Mouse (Mus musculus): ENCODE measurements around the gene Olfr15.
"Not testable (repeated sequence)": the region's sequence is repeated elsewhere in the genome, so short reads cannot be mapped to it uniquely, and the experiment has no call there.

Gene Olfr15

GRCm38 (mm10) chr16:3830588-3831109 lies at the start of gene Olfr15:
Olfr15 (plus strand) TSS chr16:3830878.
- DNase-seq (ENCODE audit: low read depth), result peak; percentile 35

DNA sequence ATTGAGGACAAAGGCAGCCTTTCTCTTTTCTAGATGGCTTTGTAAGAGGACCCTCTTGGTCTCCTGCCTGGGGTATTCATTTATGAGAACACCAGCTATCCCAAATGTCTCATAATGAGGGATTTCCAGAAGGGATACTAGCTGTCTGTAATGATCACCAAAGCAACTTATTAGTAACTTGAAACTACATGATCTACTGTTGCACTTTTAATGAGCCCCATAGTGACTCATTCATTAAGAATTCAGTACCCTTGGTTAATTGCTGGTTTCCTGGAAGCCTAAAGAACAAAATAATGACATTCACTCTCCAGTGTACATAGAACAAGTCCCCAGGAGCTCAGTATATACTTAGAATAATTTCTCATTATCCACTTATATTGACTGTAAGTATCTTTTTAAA lies 49.4 kb upstream of the Olfr15 start:
- DNase-seq (ENCODE audit: low read depth), result no peak

- DNase-seq (ENCODE audit: low read depth), result no peak
Measured at GRCm38 (mm10) chr16:3788394-3788793, 42.3 kb upstream of the Olfr15 start.

- no peak for DNase-seq (ENCODE audit: low read depth)
Measured at GRCm38 (mm10) chr16:3808176-3808575, 22.5 kb upstream of the Olfr15 start.

DNA sequence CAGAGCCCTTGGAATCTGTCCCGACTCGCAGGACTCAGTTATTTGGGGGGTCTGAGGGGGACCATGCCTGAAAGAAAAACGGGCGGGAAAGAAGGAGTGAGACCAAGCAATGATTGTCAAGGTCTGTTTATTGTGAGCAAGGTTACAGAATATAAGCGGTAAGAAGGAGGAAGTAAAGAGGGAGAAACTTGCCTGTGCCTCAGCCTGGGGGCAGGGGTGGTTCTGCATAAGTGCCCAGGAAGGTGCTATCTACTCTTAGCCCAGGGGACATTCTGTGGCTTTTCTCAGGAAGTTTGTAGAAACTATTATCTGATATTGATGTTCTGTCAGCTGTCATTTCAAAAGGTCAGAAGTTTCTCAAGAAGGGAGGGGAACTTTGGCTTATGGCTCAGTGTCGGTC lies 16.0 kb upstream of the Olfr15 start:
- not testable (repeated sequence) for DNase-seq (ENCODE audit: low read depth)

DNA sequence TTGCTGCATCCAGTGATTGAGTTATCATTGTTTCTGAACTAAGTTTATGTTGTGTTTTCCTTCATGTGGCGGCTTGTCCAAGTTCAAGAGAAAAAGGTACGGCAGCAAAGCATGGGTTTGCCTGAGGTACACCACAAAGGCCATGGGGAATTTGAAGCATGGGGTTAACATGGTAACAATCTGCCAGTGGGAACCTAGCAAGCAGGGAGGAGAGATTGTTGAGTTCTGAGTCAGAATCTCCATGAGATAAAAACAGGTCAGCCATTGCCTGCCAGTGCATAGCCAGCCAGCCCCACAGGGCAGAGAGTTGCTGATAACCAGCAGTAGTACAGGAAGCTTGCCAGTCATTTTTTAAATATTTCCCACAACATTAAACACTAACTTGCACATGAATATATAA lies 10.5 kb upstream of the Olfr15 start:
- DNase-seq (ENCODE audit: low read depth), result no peak

GRCm38 (mm10) chr16:3828021-3828420 lies 2.7 kb upstream of the Olfr15 start:
- DNase-seq (ENCODE audit: low read depth), result no peak

GRCm38 (mm10) chr16:3829727-3830126 lies 951 bp upstream of the Olfr15 start:
- DNase-seq (ENCODE audit: low read depth), result peak; percentile 26

GRCm38 (mm10) chr16:3835461-3835860 lies 4.8 kb downstream of the Olfr15 start:
- DNase-seq (ENCODE audit: low read depth), result no peak

- peak; percentile 64 for DNase-seq (ENCODE audit: low read depth)
Measured at GRCm38 (mm10) chr16:3839157-3839885, 8.6 kb downstream of the Olfr15 start.

GRCm38 (mm10) chr16:3842989-3843388 lies 12.3 kb downstream of the Olfr15 start:
- no peak for DNase-seq (ENCODE audit: low read depth)

DNA sequence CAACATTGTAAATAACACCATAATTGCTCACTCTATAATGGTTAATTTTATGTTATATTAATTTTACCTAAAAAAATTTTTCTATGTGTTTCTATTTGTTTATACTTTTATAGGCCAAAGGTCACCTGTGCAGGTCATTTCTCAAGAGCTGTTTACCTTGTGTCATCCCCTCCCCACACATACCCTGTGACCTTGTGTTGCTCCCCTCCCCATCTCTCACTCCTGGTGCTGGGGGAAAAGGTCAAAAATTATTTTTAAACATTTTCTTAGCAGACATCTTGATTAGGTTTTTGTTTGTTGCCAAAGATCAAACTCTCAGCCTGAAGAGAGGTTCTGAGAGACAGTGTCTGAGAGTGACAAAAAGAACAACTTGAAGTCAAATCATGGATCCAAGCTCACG lies 13.1 kb downstream of the Olfr15 start:
- DNase-seq (ENCODE audit: low read depth), result no peak

- DNase-seq (ENCODE audit: low read depth), result peak; percentile 97
Measured at GRCm38 (mm10) chr16:3846711-3847518, 16.2 kb downstream of the Olfr15 start, which contains the start of gene Zfp174. Zfp174 (plus strand) TSS chr16:3847268.

GRCm38 (mm10) chr16:3847871-3848270 lies 17.2 kb downstream of the Olfr15 start:
- DNase-seq (ENCODE audit: low read depth), result peak; percentile 24

- DNase-seq (ENCODE audit: low read depth), result peak; percentile 32
Measured at GRCm38 (mm10) chr16:3848416-3848815, 17.7 kb downstream of the Olfr15 start.

GRCm38 (mm10) chr16:3851301-3851700 lies 20.6 kb downstream of the Olfr15 start:
- not testable (repeated sequence) for DNase-seq (ENCODE audit: low read depth)

DNA sequence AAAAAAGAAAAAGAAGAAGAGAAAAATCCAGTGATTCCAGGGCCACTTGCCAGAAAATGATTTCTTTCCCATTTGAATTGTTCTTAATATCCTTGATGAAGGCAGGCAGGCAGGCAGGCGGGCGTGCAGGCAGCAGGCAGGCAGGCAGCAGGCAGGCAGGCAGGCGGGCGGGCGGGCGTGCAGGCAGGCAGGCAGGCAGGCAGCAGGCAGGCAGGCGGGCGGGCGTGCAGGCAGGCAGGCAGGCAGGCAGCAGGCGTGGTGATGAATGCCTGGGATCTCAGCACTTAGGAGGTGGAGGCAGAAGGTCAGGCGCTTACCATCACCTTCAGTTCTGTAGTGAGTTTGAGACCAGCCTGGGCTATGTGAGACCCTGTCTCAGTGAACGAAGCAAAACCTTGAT lies 21.9 kb downstream of the Olfr15 start:
- DNase-seq (ENCODE audit: low read depth), result no peak

GRCm38 (mm10) chr16:3854437-3855182 lies 23.9 kb downstream of the Olfr15 start:
- DNase-seq (ENCODE audit: low read depth), result no peak

DNA sequence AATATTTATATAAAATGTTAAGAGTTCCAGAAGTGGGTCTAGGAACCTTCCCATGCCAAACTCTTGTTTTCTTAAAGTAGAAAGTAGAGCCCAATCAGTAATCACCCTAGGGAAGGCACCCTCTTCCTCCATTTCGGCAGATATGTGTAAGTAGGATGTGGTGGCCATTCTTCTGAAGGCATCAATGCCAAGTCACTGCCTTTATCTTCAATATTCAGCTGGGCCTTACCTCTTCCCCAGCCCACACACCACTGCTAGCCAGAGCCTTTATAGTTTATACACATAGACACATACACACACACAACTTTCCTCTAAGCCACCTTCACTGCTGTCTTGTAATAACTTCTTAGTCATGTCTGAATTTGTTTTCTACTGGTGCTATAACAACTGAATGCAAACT lies 25.1 kb downstream of the Olfr15 start:
- peak; percentile 46 for DNase-seq (ENCODE audit: low read depth)

GRCm38 (mm10) chr16:3859254-3859653 lies 28.6 kb downstream of the Olfr15 start:
- DNase-seq (ENCODE audit: low read depth), result peak; percentile 67

DNA sequence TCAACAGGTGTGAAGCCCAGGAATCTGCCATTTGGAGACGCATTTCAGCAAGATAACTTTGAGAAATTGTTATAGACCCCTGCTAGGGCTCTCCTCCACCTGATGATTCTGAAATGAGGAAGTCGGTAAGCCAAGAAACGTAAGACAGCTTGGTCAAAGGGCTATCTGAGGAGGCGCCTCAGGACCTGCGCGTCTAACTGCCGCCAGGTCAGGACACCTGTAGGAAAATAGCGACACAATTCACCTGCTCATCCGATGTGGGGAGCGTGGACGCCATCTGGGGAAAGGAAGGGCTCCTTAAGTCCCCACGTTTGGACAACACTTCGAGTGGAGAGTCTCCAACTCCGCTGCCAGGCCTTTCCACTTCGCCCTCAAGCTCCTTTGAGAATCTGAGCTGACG lies 41.1 kb downstream of the Olfr15 start:
- DNase-seq (ENCODE audit: low read depth), result peak; percentile 41

All from 416B (cell line).